Mouse (Mus musculus) retina, postnatal 1 day (tissue): ENCODE measurements around the gene Rabgap1l.
A peak's percentile ranks its signal among the peaks of the same experiment; 100 is the strongest.

Source experiments
- DNase-seq: peaks from one replicate; pipeline ENCODE4 v3.0.0-alpha.2; 2012

Rabgap1l gene

GRCm38 (mm10) chr1:160588911-160589590, 204.0 kb downstream of the Rabgap1l start:
- no peak for DNase-seq

- no peak for DNase-seq
Observed at GRCm38 (mm10) chr1:160579309-160580233, 213.4 kb downstream of the Rabgap1l start.

- DNase-seq = no peak
Observed at GRCm38 (mm10) chr1:160576124-160576523, 216.9 kb downstream of the Rabgap1l start.

- DNase-seq = no peak
Observed at GRCm38 (mm10) chr1:160574039-160574438, 219.0 kb downstream of the Rabgap1l start.

- no peak for DNase-seq
Observed at GRCm38 (mm10) chr1:160566458-160566857, 226.6 kb downstream of the Rabgap1l start.

GRCm38 (mm10) chr1:160561381-160561780, 231.6 kb downstream of the Rabgap1l start:
- peak; percentile 47 for DNase-seq

- DNase-seq = no peak
Observed at GRCm38 (mm10) chr1:160550636-160551035, 242.4 kb downstream of the Rabgap1l start.

- DNase-seq = peak; percentile 20
Observed at GRCm38 (mm10) chr1:160547934-160548876, 244.8 kb downstream of the Rabgap1l start.

- DNase-seq = peak; percentile 17
Observed at GRCm38 (mm10) chr1:160535649-160536048, 257.4 kb downstream of the Rabgap1l start.

GRCm38 (mm10) chr1:160534571-160535335, 258.3 kb downstream of the Rabgap1l start:
- DNase-seq = peak; percentile 83

- peak; percentile 76 for DNase-seq
Observed at GRCm38 (mm10) chr1:160533209-160533820, 259.7 kb downstream of the Rabgap1l start.

- peak; percentile 87 for DNase-seq
Observed at GRCm38 (mm10) chr1:160531402-160531801, 261.6 kb downstream of the Rabgap1l start.

GRCm38 (mm10) chr1:160521918-160522317, 271.1 kb downstream of the Rabgap1l start:
- no peak for DNase-seq

- no peak for DNase-seq
Observed at GRCm38 (mm10) chr1:160520665-160521064, 272.3 kb downstream of the Rabgap1l start.

- no peak for DNase-seq
Observed at GRCm38 (mm10) chr1:160519896-160520465, 273.0 kb downstream of the Rabgap1l start.

- no peak for DNase-seq
Observed at GRCm38 (mm10) chr1:160518552-160518951, 274.5 kb downstream of the Rabgap1l start.

- no peak for DNase-seq
Observed at GRCm38 (mm10) chr1:160507766-160508165, 285.2 kb downstream of the Rabgap1l start.

- DNase-seq = no peak
Observed at GRCm38 (mm10) chr1:160496906-160497577, 296.0 kb downstream of the Rabgap1l start.

- peak; percentile 64 for DNase-seq
Observed at GRCm38 (mm10) chr1:160485731-160486130, 307.3 kb downstream of the Rabgap1l start.

- DNase-seq = peak; percentile 64
Observed at GRCm38 (mm10) chr1:160485028-160485427, 308.0 kb downstream of the Rabgap1l start.
